Mouse (Mus musculus) midbrain, postnatal 0 days (tissue): Measurements from ENCODE around the gene Pramef8. TPM values are rescaled to one million over a fixed set of nuclear protein-coding genes. Genes with fewer than 3 reads are reported as not detected.

Experiments used
- ATAC-seq: fragments of 200-750 bp; cut with Nextera tagmentation; 2 replicates; pipeline ENCODE4 v1.8.0; 2017; ENCODE audit warnings: moderate number of reproducible peaks, mild to moderate bottlenecking, moderate TSS enrichment, moderate library complexity; ENCODE audit not compliant: low FRiP score
- DNase-seq: peaks from one replicate; pipeline ENCODE4 v3.0.0-alpha.2; 2015; ENCODE audit warnings: low spot score
- H3K27ac ChIP-seq: fragments of 300-500 bp; sonication (generic); 2 replicates; pipeline ENCODE4 v1.5.1; 2014; ENCODE audit warnings: low read depth, mild to moderate bottlenecking, low read length, mixed read lengths
- H3K27me3 ChIP-seq: fragments of 300-500 bp; sonication (generic); 2 replicates; pipeline ENCODE4 v1.6.1; 2014; ENCODE audit warnings: low read length, control low read depth, mixed read lengths; ENCODE audit not compliant: insufficient read depth
- H3K36me3 ChIP-seq: fragments of 300-500 bp; sonication (generic); 2 replicates; pipeline ENCODE4 v1.6.1; 2014; ENCODE audit warnings: low read length, control low read depth, mixed read lengths; ENCODE audit not compliant: insufficient read depth
- H3K4me1 ChIP-seq: fragments of 300-500 bp; sonication (generic); 2 replicates; pipeline ENCODE4 v1.6.1; 2014; ENCODE audit warnings: mild to moderate bottlenecking, control low read depth, antibody characterized with exemption, low read length, mixed read lengths; ENCODE audit not compliant: insufficient read depth
- H3K4me2 ChIP-seq: fragments of 300-500 bp; sonication (generic); 2 replicates; pipeline ENCODE4 v1.6.1; 2014; ENCODE audit warnings: low read depth, mild to moderate bottlenecking, low read length, mixed read lengths; ENCODE audit not compliant: poor library complexity, severe bottlenecking
- H3K4me3 ChIP-seq: fragments of 300-500 bp; sonication (generic); 2 replicates; pipeline ENCODE4 v1.5.1; 2014; ENCODE audit warnings: low read depth, mild to moderate bottlenecking, low read length, moderate library complexity
- H3K9ac ChIP-seq: fragments of 300-500 bp; sonication (generic); replicated peaks from 2 replicates; pipeline ENCODE4 v1.6.1; 2014; ENCODE audit warnings: mild to moderate bottlenecking, low read length, moderate library complexity, mixed read lengths; ENCODE audit not compliant: poor library complexity, severe bottlenecking
- H3K9me3 ChIP-seq: fragments of 300-500 bp; sonication (generic); 2 replicates; pipeline ENCODE4 v1.6.1; 2016; ENCODE audit warnings: low read length, control low read depth
- CTCF ChIP-seq: IDR thresholded peaks from 2 replicates; pipeline ENCODE4 v1.5.1; 2016; ENCODE audit warnings: antibody characterized with exemption, mild to moderate bottlenecking
- WGBS: fragments of 180-500 bp; shearing (Covaris S2); extraction: QIAGEN DNeasy Blood & Tissue Kit; methylation state at CpG from one replicate; pipeline ENCODE4 v1.1.7; 2014; 5-methylcytosine and 5-hydroxymethylcytosine counted together
- polyA plus RNA-seq: library from polyadenylated mRNA; unstranded; fragments of >200 nt; fragmentation: Nextera tagmentation; extraction: Ambion mirVana; gene quantifications from 2 replicates; pipeline ENCODE4 v1.2.1, GENCODE M21; 2015
- total RNA-seq: library from RNA; depleted of rRNA; stranded (reverse); fragments of >200 nt; gene quantifications from 2 replicates; pipeline ENCODE4 v1.2.3, GENCODE M21; 2014

Gene Pramef8
- total and polyA plus RNA-seq, 2 experiments from 2014 or later, result 17.0 to 34.9 TPM

DNA sequence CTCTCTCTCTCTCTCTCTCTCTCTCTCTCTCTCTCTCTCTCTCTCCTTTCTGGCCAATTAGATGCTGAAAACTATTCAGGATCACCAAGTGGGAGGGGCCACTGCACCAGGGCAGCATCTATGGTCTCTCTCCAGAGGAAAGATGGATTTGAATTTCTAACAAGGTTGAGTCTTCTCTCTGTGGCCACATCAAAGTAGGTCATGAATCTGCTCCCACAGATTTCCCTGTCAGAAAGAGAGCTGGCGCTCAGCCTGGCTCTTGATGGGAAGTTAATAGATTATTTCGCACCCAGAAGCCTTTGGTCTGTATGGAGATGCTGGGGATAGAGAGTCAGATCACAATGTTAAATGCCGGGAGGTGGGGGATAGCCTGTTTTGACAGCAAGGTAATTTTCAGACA lies 30.1 kb upstream of the Pramef8 start:
- no peak for TF ChIP-seq CTCF
- Histone ChIP-seq H3K36me3 (no peaks in the 10 kb centered on the region), H3K4me3 (no peak overlapping the region), H3K27ac (no peak overlapping the region), H3K4me2 (no peak overlapping the region), H3K9me3 (no peaks in the 10 kb centered on the region), H3K9ac (no peak overlapping the region), H3K4me1 (no peaks in the 10 kb centered on the region; the same call in 1 of the 2 replicates), H3K27me3 (no peaks in the 10 kb centered on the region)
- WGBS, result 46% methylated on average over 3 of the region's 3 CpGs
- ATAC-seq (no peak), DNase-seq (no peak)

DNA sequence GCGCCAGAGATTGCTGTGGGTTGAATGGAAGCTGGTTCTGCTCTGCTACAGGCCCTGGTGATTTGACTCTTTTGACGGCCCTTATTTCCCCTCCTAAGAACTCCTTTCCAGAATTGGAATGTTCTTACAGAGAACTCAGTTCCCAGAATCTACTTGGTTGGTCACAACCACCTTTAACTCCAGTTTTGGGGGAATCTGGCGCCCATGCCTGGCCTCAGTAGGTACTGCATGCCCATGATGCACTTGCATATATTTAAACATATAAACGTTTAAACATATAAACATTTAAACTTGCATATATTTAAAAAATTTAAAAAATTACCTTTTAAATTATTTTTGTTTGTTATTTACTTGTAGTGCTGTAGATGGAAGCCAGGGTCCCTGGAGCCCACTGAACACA lies 28.6 kb upstream of the Pramef8 start:
- Histone ChIP-seq H3K4me2 (no peak overlapping the region), H3K4me1 (no peaks in the 10 kb centered on the region; the same call in 1 of the 2 replicates), H3K27me3 (no peaks in the 10 kb centered on the region), H3K4me3 (no peak overlapping the region), H3K9me3 (no peaks in the 10 kb centered on the region), H3K36me3 (no peaks in the 10 kb centered on the region), H3K9ac (no peak overlapping the region), H3K27ac (no peak overlapping the region)
- ATAC-seq (no peak), DNase-seq (no peak)
- WGBS, result 43% methylated on average over 4 of the region's 4 CpGs
- peak; percentile 67 for TF ChIP-seq CTCF

DNA sequence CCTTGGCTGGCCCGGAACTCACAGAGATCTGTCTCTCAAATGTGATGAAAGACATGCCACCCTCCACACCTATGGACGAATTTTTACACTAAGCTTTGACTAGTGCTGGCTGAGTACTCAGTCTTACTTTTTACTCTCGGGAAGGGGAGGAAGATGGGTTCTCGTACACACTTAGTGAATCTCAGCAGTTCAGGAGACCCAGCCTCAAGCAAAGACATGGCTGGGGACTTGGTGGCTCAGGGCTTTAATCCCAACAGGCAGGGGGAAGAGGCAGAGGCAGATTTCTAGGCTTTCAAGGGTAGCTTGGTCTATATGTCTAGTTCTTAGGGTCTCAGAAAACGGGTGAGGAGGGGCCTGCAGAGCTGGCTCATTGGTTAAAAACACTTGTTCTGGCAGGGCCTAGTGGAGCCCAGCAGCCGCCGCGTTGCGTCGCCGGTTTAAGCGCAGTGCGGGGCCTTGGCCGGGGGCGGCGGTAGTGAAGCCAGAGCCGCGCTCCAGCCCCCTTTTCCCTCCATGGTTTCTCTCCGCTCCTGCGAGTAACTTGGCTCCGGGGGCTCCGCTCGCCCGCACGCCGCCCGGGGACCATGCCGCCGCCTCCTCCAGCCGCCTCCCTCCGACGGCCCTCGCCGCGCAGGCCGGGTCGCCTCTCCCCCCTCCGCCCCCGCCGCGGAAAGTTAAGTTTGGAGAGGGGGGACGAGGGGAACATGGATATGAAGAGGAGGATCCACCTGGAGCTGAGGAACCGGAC lies 23.1 kb upstream of the Pramef8 start:
- ATAC-seq (peak; percentile 86), DNase-seq (peak; percentile 72)
- no peaks in the 10 kb centered on the region for H3K36me3 ChIP-seq
- WGBS, result 15% methylated on average over 21 of the region's 43 CpGs
- H3K9me3 ChIP-seq, result no peaks in the 10 kb centered on the region
- no peak overlapping the region for H3K9ac ChIP-seq
- H3K27ac ChIP-seq, result no peak overlapping the region
- no peaks in the 10 kb centered on the region for H3K4me1 ChIP-seq
- peak overlapping the region; percentile 48 for H3K4me2 ChIP-seq
- H3K4me3 ChIP-seq, result peak overlapping the region; percentile 36
- no peaks in the 10 kb centered on the region for H3K27me3 ChIP-seq
- peak; percentile 57 for TF ChIP-seq CTCF

DNA sequence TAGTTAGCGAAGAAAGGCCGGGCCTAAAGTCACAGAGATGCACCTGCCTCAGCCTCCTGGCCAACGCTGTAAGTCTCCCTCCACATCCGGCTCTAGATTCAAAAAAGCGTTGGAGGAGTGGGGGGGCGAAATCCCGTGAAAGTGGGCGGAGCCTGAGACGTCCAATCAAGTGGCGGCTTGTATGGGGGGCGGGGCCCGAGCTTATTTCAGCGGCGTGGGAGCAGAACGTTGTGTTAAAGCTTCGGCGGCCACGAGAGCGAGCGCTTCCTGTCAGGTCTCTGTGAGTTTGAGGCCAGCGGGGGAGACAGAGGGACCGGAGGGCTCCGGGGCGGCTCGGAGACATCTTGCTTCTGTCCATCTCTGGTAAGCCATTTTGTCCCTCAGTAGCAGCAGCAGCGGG lies 18.0 kb upstream of the Pramef8 start, which contains the start of gene Pramel1:
Gene Pramel1 (plus strand): TSS at position 248 of the 400 bp plus-strand sequence.
- no peak within 1 kb of the TSS for H3K27ac ChIP-seq
- ATAC-seq, result no peak
- no peak within 1 kb of the TSS for H3K4me2 ChIP-seq
- H3K4me3 ChIP-seq, result no peak within 1 kb of the TSS
- TF ChIP-seq CTCF, result no peak
- H3K9me3 ChIP-seq, result no peaks in the 10 kb centered on the region
- H3K36me3 ChIP-seq, result no peaks in the 10 kb centered on the region
- no peak within 1 kb of the TSS for H3K9ac ChIP-seq
- H3K27me3 ChIP-seq, result no peaks in the 10 kb centered on the region
- no peaks in the 10 kb centered on the region for H3K4me1 ChIP-seq
- DNase-seq, result no peak
- 83% methylated on average over 26 of the region's 26 CpGs for WGBS

DNA sequence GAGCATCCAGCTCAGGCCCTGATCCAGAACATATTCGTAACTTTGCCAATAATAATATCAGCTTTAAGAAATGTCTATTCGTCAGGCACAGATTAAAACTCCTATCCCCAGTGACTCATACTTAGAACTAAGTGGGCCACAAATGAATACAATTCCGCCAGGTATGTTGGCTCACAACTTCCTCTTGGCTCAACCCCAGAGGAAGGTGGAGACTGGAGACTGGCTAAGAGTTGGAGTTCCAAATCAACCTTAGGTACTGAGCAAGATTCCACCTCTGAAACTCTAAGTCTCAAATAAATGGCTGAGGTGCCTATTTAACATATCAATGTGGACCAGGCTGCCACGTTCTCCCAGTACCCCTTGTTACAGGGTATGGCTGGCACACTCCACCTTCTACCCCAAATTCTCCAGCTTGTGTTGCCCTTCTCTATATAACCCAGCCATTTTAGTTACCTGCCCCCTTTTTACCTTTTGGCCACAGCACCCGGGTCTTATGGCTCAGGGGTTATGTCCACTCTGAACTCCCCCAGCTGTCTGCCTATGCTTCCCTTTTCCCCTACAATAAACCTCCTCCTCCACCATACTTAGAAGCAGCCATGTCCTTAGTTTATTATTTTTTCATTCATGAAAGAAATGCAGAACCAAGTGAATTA lies 534 bp upstream of the Pramef8 start:
- Histone ChIP-seq H3K9me3 (no peaks in the 10 kb centered on the region), H3K27ac (peak overlapping the region; percentile 82; the same call in 1 of the 2 replicates), H3K9ac (no peak overlapping the region), H3K36me3 (peaks cover 9% of the 10 kb centered on the region), H3K4me2 (peak overlapping the region; percentile 50), H3K27me3 (no peaks in the 10 kb centered on the region), H3K4me1 (no peaks in the 10 kb centered on the region), H3K4me3 (peak overlapping the region; percentile 50)
- no peak for DNase-seq
- peak; percentile 24; the same call in 1 of the 2 replicates for ATAC-seq
- TF ChIP-seq CTCF, result no peak
- WGBS, result 65% methylated on average over 5 of the region's 5 CpGs

DNA sequence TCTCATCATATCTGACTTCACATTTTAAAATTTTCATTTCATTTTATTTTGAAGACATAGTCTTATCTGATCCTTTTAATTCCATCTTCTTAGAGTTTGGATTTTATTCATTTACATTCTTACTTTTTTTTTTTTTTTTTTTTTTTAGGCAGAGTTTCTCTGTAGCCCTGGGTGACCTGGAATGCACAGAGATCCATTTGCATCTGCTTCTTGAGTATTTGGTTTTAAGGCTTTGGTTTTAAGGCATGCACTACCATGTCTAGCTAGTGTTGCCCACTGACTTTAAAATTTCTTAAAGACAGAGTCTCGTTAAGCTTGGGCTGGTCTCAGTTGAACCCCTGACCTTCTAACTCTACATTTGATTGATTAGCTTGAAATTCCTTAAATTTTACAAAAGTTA lies 1.4 kb downstream of the Pramef8 start:
- Histone ChIP-seq H3K27me3 (no peaks in the 10 kb centered on the region), H3K9ac (no peak overlapping the region), H3K4me1 (no peaks in the 10 kb centered on the region), H3K4me3 (no peak overlapping the region), H3K36me3 (peaks cover 27% of the 10 kb centered on the region), H3K9me3 (no peaks in the 10 kb centered on the region), H3K4me2 (peak overlapping the region; percentile 53), H3K27ac (no peak overlapping the region)
- no peak for TF ChIP-seq CTCF
- no peak for ATAC-seq
- WGBS, result 100% methylated on average over 1 of the region's 1 CpGs
- DNase-seq, result no peak
